Mouse (Mus musculus): ENCODE results near the gene Gcnt4.
"Not testable (repeated sequence)": the region's sequence is repeated elsewhere in the genome, so short reads cannot be mapped to it uniquely, and the experiment has no call there.

Gene Gcnt4

DNA sequence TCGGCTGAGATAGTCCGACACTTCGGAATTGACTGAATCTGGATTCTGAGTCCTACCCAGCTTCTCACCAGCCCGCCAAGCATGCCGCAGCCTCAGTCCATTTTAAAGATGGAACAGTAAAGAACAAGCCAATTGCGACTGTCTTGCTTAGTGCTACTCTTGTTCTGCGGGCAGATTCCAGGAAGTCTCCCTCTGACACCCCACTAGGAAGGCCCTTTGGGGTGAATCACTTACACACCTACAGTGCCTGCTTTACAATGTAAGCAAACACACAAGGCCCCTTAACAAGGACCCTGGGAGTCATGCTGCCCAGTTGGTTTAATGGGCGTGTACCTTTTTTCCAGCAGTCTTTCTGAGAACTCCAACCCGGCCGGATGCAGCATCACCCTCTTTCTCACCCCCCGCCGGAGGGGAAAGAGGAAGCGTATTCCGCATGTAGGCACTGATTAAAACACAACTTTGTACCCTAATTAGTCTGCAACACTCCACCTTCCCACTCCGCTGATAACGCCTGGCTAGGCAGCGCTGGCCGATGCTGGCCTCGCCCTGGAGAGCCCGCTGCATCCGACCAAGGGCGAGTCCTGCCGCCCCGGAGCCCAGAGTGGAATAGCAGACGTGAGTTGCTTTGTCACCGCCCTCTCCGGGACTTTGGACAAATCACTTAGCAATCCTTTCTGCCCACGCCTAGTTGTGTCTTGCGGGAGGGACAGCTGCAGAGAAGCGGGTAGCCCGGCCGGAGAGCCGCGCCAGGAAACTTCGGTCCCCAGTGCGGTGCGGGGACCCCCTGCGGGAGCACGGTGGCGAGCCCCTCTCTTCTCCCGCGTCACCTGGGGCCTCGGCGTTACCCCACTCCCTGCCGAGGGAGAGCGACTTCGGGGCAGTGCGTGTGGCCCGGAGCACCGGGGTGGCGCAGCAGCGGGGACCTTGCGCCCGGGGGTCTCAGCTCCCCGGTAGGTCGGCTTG lies at the start of gene Gcnt4:
Gcnt4 (plus strand) TSS at position 691 of the 963 bp plus-strand sequence.
- DNase-seq, result peak; percentile 63 to 67

DNA sequence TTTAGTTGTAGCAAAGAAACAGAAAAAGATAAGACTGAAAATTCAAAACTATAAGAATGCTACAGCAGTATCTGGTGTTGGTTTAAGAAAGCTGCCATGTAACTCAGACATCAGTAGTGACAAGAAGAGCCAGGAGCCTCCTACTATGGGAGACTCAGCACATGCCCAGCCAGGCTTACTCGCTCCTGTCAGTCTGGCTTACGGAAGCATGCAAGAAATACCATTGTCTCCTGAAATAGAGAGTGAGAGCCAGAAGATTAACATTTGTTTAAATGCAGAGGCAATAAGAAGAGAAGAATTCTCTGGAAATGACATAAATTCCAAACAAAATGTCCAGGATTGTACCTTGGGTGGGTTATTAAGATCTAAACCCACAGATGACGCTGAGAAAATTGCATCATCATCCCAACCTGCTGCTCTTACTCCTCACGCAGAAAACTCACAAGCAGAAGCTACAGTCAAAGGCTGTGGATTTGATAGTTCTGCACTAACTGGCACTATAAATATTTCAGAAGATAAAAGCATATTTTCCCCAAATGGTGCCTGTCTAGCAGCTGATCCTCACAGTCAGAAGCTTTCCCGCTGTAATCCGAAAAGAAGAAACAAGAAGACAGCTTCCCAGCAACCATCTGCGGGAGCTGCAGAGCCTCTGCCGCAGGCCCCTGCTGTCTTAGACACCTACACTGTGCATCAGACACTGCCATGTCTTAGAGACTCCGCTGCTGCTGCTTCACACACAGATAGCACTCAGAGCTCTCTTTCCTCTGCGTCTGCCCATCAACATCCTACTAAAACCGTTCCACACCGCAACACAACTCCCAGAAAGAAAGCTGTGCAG lies 46.0 kb upstream of the Gcnt4 start:
- DNase-seq, result no peak

DNA sequence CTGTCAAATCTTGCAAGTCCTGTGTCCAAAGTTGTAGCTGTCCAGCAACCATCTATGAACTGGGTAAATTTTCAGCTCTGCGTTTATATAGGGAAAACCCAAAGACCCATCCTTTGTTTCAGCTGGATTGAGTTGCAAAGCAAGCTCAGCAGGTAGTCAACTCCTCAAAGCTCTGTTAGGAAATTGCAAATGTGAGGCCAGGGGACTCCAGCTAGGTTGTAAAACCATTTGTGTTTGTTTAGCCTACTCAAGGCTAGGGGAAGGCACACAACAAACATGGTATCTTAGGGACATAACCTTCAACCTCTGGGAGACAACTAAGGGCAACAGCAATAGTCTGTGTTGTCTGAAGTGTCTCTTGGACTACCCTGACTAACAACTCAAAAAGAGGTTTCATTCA lies 40.0 kb upstream of the Gcnt4 start:
- DNase-seq, result no peak

DNA sequence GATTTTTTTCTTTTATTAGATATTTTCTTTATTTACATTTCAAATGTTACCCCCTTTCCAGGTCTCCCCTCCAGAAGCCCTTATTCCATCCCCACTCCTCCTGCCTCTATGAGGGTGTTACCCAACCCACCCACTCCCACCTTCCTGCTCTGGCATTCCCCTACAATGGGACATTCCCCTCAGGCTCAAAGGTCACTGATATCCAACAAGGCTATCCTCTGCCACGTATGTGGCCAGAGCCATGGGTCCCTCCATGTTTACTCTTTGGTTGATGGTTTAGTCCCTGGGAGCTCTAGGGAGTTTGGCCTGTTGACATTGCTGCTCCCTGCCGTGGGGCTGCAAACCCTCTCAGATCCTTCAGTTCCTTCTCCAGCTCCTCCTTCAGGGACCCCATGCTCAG lies 34.5 kb upstream of the Gcnt4 start:
- no peak for DNase-seq

DNA sequence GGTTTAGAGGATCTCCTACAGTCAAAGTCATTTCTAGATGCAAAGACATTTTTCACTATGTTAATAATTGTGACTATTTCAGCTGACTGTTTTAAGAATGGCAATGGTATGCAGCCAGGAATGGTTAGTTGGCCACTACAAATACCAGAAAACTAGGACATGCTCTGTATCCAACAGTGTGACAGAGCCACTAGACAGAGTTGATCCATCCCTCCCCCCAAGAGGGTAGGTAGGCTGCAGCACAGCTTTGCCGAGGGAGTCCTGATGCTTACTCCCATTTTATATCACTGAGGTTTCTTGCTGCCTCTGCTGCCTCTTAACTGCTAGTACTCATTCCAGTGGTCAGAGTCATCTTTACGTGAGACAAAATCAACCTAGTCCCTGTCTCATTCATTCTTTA lies 29.3 kb upstream of the Gcnt4 start:
- no peak for DNase-seq

DNA sequence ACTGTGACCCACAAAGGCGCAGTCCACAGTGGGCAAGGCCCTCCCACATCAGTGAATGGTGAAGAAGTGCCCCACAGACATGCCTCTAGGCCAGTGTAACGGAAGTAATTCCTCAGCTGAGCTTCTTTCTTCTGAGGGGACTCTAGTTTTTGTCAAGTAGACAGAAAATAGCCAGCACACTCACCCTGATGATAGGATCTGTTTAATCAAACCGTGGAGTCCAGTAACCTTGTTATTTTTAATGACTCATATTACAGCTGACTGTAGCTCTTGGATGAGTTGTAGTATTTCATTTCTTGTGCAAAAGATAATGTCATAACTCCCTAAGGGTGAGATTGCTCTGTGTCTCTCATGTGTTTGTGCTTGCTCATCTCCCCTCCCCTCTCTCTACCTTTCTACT lies 17.8 kb upstream of the Gcnt4 start:
- DNase-seq, result no peak

DNA sequence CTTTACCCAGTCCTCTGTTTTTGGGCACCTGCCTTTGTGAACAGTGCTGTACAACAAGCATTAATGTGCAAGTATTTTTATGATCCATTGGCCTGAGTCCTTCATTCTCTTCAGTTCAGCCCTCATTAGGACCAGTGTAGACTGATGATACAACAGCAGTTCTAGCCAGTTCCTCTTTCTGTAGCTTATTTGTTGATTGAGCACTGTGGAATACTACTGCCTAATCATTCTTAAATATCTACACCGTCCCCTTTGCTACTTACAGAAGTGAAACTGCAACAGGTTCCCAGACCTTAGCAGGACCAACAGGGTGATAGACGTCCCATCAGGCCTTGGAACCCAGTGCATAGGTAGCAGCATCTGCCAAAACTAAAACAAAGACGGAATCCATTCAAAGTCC lies 13.3 kb upstream of the Gcnt4 start:
- no peak for DNase-seq

DNA sequence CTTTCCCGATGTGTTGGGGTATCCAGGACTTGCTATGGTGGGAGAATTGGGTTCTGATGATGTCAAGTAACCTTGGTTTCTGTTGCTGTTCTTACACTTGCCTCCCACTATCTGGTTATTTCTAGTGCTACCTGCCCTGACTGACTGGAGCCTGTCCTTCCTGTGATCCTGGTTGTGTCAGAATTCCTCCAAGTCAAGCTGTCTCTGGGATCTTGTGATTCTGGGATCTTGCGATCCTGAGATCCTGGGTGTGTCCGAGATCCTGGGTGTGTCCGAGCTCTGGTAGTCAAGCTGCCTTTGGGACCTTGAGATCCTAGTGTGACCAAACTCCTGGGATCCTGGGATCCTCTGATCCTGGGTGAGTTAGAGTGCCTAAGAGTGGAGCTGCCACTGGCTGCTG lies 1.4 kb upstream of the Gcnt4 start:
- not testable (repeated sequence) for DNase-seq

DNA sequence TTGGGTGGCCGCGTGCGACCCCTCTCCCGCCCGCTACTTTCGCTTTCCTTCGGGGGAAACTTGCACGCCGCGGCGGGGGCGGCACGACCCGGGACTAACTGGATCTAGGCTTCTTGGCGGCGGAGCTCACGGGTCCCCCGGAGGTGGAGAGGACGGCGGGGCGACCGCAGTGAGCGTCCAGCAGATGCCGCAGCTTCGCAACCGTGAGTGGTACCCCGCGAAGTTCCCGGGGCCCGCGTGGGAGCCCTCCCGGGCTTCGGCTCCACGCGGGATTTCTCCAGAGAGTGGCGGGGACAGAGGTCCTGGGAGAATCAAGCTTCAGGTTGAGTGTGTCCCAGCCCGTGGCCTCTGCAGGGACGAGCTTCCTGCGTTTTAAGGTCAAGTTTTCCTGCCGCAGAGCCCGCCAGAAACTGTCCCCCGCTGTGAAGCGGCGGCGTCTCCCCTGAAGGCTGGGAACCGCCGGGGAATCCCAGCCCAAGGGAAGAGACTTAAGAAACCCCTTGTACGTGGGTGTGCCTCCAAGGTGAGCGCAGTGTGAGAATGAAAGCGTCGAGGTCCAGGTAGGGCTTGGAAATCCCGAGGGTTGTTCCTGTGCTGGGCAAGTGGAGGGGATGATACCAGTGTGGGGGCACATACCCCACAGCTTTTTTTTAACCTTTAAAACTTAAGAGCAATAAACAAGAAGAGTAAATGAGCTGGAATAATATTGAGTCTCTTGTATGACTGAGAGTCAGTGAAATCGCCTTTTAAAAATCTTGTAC lies 676 bp downstream of the Gcnt4 start:
- DNase-seq, result peak; percentile 31 to 32

DNA sequence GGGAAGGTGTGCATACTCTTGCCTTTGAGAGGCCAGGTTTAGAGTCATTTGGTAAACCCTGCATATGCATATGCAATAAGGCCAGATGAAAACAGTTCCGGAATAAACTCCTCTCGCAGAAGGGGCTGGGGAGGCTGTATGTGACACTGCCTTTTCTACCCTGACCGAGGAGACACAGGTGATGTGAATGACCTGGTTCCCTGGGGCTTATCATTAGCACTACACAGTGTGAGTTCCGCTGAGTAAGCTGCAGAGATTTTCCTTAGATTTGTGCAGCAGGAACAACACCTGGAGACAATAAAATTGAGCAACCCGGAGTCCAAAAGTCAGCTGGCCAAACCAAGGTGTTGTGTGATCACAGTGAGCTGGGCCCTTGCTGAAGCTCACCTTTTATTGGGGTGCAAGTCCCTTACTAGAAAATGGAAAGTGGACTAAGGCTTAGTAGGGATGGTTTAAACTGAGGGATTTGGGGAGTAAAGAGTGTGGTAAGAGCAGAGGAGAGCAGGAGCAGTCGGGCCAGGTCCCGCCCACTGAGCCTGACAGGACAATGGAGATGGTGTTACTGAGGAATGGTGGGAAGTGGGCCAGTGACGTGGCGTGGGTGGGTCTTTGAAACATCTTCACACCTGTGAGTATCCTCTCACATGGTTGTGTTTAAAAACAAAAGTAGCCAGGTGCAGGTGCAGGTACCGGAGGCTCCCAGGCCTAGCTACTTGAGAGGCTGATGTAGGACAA lies 1.7 kb downstream of the Gcnt4 start:
- DNase-seq, result no peak

DNA sequence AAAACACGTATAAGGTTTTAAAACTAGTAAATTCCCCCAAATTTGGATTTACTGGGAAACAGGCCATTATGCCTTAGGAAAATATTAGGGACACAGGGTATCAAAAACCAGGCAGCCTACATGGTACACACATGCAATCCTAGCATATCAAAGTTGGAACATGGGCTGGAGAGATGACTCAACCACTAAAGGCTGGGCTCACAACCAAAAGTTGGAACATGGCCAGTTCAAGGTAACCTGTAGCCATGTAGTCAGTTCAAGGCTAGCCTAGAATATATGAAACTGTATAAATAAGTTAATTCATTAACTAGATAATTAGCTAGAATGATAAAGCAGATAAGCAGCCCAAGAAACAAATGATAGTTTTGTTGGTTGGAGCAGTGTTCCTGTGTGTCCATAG lies 3.3 kb downstream of the Gcnt4 start:
- no peak for DNase-seq

DNA sequence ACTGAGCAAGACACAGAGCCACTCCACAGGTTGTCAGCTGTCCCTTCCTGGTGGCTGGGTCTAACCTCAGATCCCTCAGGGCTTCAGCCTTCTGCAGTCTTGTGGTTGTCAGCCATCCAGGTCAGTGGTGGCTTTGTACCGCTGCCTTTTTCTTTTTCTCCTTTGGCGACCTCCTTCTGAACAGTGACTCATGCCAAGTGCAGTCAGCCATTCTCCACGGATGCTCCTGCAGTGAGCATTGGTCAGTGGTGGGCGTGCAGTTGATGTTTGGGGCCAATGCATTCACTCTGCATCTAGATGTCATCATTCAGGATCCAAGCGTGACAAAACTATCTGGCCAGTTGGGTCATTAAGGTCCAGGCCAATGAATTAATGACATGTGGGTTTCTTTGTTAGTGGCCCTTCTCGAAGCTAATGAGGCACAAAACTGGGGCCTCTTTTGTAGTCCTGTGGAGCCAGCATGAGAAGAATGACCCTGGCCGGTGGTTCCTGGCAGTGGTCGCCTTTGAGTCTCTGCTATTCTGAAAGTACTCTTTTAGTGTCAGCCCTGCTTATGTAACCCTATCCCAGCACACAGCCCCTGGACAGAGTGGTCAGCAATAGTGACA lies 4.0 kb downstream of the Gcnt4 start:
- no peak for DNase-seq

DNA sequence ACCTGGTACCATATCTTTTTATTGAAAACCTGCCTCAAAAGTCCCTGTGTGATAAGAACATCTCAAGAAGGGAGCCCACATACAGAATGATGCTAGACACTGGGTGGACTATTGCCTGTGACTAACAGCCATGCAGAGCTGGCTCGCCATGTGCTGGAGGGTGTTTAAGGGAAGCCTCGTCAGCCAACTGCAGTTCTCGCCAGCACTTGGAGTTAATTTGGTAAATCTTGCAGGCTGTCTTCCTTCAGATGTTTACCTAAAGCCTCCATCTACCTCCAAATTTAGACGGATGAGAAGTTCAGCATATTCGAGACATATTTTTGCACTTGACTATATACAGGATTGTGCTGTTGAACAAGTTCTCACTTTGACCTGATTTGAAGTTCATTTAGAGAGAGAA lies 8.3 kb downstream of the Gcnt4 start:
- no peak for DNase-seq

DNA sequence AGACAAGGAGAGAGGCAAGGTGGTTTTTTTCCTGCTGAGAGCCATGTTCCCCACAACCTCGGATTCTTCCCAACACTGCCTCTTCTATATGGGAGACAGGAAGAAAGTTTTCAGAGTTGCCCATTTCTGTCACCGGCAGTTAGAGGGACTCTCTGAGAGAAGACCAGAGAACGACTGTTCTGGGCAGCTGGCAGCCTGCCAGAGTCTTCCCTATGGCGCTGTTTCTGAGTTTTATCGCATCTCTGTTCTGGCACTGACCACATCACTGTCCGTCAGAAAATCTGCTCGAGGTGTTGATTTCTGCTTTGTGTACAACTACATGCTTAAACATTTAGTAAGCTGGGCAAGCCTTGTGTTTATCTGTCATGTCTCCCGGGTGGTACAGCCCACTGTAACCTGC lies 8.9 kb downstream of the Gcnt4 start:
- no peak for DNase-seq

DNA sequence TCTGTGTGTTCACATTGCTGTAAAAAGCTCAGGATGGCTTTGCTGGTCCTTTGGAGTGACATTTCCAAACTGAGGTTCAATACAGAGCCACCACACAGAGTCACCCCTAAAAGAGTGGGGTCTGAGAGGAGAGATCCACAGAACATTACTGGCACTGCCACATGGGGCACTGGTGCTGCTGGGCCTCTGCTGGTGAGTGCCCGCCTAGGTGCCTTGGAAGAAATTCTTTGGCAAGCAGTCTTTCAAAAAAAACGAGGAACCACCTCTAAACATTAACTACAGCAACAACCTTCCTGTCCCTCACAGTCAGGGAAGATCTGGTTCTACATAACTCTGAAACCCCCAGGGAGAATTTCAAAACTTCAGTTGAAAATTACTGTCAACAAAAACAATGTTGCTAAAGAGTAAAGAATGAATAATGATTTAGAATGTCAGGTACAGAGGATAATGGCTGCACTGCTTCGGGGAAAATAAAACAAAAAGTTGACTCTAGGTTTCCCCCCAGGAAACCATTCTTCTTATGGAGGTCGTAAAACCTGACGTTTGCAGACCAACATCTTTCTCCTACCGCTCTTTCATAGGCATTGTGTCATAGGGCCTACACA lies 11.8 kb downstream of the Gcnt4 start:
- DNase-seq, result no peak

DNA sequence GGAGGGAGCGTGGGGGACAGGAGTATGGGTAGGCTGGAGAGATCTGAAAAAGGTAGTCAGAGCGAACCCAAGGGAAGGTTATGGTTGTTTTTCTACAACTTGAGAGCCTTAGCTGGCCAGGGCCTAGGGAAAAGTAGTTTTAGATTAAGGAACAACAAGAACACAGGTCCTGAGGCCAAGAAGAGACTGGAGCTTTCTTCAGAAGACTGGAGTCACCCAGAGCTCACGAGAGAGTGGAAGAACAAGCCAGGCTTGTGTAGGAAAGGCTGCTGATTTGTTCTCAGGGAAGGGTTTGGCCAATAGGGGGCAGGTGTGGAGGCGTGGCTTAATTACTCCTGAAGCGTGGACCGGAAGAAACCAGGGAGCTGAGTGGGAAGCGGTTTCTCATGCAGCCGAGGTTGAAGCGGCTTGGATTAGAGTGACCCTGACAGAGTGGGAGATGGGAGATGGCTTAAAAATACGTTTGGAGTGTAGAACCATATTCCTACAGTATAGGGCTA lies 12.6 kb downstream of the Gcnt4 start:
- no peak for DNase-seq

DNA sequence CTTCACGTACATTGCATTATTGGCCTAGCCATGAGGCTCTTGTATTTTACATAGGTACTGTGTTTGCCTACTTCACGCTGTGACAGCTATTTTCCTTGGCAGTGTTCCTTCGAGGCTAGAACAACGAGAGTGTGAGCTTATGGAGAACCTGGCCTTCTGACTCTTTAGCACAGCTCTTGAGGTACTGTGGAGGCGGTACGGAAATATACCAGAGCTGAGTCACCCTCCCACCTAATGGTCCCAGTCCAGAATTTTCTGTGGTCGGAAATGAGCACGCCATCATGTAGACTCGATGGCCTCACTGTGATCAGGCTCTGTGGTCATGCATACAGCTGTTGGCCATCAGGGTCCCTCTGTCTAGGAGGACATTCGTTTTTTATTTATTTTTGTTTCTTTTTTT lies 15.2 kb downstream of the Gcnt4 start:
- no peak for DNase-seq

DNA sequence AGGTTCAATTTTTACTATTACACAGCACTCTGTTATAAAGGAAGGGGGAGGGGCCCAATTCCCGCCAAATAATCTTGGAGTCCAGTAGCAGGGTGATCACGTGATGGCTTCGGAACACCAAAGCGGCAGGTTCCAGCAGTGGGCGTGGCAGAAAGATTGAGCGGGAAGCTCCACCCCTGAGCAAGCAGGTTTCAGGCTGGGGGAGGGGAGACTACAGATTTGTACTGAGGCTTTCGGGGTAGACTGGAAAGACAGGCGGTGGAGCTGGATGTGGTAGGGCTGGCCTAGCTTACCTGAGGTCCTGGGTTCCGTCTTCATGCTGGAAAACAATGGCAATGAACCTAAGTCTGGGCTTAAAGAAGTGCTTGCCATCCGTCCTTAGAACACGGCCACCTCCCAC lies 17.0 kb downstream of the Gcnt4 start:
- DNase-seq, result not testable (repeated sequence)

DNA sequence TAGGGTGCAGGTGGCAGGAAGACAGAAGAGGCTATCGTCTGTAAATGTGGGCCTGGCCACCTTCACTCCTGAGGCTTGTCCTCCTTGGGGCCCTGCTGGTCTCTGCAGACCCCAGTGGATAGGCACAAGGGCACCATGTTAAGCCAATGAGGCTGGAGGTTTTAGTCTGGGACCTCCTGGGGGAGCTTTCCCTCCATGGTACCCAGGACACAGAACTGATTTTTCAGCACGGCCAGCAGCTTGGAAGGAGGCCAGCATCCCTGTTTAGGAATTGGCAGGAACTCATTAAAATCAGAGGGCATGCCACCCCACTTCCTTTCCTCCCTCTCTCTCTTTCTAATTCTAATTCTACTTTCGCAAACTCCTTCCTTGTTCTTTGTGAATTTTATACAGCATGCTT lies 19.1 kb downstream of the Gcnt4 start:
- peak in 1 of 2 experiments; percentile 26 for DNase-seq

DNA sequence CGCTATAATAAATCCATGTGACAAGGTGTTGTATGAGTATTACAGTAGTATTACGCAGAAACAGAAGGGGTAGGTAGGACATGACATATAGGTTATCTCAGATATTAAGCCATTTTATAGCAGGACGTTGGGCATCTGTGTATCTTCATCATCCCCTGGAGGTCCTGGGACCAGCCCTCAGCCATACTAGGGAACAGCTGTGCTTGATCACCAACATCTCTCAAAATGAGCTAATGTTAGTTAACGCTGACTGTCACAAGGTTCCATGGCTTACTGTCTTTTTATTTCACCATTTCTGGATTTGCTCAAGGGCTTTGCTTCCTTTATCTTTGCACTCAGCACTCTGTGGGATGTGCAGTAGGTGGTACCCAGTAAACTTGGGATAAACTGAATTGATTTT lies 21.3 kb downstream of the Gcnt4 start:
- DNase-seq, result no peak

DNA sequence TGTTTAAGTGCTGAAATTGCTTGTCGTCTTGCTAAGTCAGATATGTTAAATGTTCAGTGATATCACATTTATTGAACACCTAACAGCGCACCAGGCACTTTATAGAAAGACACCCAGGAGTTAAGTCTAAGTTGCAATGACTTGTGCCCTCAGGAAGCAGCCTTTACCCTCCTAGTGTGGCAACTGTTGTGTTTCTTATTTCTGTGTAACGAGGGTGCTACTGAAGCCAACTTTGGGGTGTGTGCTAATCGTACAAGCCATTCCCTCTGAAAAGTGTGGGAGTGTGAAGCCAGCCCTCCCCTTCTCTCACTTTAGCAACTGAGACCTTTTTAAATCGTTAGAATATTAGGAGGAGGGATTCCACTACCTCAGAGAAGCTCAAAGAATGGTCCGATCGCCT lies 23.2 kb downstream of the Gcnt4 start:
- no peak for DNase-seq

All from lung, postnatal 4 days (tissue).